Mouse (Mus musculus): ENCODE measurements around the gene Cnga3.

The Cnga3 gene

DNA sequence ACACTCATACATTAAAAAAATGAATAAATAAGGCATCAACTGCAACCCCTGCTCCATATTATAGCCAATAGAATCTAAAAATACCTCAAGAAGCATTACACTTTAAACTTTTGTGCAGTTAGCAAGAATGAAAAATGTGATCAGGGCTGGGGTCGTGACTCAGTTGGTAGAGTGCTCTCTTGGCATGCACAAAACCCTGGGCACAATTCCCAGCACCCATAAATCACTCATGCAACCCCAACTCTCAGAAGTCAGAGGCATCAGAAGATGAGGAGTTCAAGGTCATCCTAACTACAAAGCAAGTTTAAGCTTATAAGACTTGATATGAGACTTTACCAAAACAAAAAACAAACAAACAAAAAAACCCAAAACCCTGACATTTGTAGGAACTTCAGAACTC is 73.5 kb downstream of the Cnga3 start:
- no peak for DNase-seq

DNA sequence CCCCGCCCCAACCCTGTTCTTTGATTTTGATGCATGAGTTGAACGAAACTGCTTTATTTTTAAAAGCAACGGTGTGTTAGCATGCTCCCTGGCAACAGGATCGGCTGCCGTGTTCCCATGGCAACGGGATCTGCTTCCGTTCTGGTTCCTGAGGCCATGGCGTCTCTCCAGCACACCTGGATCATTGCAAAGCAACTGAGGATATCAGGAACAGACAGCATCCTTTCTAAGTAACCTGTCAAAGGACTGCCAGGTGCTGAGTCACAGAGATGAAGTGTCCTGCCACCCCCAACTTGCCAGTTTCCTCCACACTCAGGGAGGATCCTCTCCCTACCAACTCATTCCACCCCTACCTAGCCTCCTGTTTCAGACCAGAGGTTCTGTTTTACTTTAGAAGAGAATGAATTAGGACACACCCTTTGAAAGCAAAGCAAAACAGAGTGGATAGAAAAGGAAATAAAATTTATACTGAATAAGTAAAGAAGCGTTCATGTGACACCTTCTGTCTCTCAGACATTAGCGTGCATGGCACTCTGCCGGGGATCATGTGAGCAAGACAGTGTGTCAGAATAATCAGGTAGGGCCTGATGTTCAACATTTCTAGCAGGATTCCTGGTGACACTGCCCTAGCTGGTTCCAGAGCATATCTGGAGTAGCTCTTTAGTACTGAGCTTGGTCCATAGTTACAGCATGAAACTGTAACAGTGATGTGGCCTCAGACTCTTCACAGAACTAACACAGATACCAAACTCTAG is 74.1 kb downstream of the Cnga3 start:
- DNase-seq, result no peak

DNA sequence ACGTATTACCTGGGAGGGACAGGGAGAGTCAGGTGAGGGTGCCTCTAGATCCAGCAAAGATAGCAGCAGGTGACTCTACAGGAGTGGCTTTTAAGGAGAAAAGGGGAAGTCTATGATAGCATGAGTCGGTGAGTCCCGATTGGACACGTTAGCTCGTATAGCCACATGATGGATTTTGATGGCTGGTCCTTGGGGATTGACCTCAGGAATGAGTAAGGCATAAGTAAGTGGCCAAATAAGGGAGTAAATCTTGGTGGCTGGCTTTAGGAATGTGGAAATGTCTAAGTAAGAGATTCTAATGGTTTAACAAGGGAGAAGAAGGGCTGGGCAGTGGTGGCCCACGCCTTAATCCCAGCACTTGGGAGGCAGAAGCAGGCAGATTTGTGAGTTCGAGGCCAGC is 74.7 kb downstream of the Cnga3 start:
- DNase-seq, result no peak

DNA sequence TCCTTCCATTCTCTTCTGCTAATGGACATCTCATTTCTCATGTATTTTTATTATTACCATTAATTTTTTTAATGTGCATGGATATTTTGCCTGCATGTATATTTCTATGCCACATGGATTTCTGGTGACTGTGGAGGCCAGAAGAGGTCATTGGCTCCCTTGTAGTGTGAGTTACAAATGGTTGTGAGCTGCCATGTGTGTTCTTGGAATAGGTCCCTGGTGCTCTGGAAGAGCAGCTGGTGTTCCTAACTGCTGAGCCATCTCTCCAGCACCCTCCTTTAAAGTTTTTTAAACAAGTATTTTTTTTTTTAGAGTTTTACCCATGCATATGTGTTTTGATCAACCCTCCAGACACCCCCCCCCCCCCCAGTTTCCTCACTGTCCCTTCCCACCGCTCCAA is 82.2 kb downstream of the Cnga3 start:
- no peak for DNase-seq

DNA sequence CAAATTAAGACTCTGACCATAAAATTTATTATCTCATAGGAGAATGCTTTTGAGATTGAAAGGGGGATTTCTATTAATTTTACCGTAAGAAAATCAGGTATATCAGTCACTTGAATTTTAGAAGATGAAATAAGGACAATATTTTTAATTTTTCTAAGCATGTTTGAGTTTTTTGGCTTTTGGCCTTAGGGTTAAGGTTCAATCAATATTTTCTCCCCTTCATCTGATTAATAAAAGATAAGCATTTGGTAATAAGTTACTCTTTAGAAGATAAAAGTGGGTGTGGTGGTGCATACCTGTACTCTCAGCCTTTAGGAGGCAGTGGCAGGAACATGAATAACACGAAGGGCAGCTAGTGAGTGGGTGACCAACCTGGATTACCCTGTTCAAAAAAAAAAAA is 84.7 kb downstream of the Cnga3 start:
- no peak for DNase-seq

DNA sequence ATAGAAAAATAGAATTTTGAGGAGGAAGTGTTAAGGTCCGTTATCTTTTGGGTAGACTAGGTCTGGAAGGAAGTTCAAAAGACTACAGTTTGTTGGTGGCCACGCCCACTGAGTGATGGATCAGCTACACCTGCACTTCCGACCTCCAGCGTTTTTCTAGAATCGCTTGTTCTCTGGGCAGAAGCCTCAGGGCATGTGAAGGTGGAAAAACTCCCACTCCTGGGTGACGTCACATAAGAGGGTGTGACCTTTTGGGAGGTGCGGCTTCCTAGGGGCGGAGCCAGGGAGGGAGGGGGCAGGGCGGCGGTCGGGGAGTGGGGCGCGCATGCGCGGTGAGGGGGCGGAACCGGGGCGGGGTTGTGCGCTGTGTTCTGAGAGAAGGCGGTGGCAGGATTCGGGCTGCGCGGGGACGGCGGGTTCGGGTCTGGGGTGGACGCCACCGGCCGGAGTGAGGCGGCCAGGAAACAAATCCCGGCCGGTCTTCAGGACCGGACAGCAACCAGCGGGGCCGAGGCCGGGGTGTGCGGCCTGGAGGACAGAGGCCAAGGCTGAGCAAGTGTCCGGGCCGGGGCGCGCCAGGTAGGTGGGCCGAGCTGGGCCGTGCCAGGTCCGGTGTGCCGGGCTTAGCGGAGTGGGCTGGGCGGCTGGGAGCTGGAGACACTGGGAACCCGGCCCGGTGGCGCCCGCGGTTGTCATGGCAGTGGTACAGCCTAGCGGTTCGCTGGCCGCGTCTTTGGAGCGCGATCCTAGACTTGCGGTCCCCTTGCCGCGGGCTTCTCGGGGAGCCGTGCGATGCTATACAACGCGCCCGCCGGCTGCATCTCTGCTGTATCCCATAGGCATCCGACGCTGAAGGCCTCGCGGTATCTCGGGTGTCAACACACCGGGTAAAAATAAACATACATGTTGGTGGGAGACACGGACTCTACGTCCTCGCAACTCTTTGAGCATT is 85.6 kb downstream of the Cnga3 start, which contains the start of gene Inpp4a:
TSS of gene Inpp4a (plus strand) at position 326 of the 952 bp plus-strand sequence.
- DNase-seq, result peak; percentile 98

DNA sequence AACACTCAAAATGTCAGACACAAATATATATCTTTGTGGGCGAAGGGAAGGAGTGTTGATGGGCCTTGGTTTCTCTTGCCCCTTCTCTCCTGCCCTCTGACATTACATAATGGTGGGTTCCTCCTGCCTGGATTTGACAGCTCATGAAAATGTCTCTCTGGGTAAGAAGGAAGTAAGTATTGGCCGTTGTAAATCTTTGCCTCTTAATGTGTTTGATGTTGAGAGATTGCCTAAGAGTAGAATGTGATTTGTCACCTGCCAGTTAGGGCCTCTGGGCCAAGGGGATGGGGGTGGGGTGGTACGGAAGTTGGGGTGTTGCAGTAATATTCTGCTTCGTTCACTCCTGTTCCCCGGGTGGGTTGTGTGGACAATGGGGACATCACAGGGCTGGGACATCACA is 86.4 kb downstream of the Cnga3 start:
- DNase-seq, result peak; percentile 54

DNA sequence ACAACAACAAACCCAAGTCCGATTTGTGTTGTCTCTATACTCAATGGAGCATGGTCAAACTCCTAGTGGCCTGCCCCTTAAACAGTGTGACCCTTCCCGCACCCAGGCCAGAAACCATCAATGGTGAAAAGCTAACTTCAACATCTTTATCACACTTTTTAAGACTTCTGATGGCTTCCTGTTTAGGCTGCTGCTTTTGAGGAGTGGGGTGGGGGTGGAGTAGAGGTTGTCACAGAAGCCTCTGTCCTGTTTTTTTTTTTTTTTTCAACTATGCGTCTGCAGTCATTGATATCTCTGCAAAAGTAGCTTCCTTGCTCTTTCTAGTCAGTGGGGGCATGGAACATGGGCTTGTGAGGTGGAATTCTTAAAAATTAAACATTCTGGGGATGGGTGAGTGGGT is 88.6 kb downstream of the Cnga3 start:
- DNase-seq, result no peak

DNA sequence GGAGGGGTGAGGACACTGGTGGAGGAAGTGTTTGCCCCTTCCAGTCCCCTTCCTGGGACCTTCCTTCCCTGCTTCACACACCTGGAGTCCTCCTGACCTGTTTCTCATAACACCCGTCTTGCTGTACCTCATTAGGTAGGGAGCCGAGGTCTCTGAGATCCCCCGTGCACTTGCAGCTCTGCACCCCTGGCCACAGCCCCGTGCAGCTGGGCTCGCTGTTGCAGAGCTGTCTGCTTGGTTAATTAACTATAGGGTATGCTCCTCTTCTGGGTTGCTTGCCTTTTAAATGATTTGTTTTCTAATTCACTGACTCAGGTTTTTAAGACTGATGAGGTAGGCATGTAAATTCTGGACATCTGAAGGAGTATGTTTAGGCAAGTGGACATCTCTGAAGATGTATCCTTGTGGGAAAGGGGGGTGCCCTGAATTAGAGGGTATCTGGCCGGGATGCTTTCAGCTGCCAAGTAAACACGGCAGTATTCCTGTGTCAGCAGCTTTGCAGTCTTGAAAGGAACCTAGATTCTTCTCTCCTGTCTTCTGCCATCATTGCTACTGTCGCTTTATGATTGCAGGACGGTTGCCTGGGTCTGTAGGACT is 91.6 kb downstream of the Cnga3 start:
- DNase-seq, result no peak

DNA sequence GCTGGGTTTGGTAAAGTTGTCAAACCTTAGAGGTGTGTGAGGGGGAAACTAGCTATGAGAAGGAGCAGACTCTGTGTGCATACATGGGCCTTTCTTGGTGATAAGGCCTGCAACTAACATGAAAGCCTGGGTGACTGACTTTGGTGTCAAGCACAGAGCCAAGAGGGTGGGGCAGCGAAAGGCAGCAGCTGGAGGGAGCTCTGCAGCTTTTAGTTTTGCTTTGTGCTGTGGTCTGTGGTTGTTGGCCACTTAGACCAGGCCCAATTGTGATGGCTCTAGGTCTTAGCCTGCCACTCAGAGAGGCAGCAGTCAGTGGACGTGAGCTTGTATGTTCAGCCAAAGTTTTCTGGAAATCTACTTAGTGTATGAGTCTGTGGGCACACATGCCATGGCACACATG is 93.4 kb downstream of the Cnga3 start:
- no peak for DNase-seq

DNA sequence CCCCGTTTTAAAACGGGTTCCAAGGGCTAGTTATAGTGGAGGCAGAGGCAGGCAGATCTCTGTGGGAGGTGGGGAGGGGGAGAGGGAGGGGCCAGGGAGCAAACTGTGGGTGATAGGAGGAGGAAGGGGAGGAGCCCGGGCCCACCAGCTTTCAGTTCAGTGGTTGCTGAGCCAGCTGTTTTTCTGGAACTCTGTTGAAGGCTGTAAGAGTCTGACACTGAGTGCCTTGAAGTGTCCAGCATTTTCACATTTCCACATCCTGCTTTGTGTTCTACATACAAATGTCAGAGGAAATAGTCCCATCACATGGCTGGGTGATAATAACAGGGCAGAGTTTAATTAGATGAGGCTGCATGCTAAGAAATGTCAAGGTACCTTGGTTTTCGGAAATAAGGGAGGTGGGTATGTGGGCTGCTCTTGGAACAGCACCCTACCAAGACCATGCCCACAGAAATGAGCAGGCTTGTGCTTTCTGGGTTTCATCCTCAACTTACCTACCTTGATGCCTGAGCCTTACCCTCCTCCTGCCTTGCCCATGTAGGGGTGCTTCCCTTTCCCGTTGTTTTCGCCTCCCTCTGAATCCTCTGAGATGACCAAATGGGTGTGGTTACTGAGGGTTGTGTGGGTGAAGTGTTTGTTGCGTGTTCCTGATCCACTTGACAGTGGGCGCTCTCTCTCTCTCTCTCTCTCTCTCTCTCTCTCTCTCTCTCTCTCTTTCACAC is 93.9 kb downstream of the Cnga3 start:
- no peak for DNase-seq

DNA sequence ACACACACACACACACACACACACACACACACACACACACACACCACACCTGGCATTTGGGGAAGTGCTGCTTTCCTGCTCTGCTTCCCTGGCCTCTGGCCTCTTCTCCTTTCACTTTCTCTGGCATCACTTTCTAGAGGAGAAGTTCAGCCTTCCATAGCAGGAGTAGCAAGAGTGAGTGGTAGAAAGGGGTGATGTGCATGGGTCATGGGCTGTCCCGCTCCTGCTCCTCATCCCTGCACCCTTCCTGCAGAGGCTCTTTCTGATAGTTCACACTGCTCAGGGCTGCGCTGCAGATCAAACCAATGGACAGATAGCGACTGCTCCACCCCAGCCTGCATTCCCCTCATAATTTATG is 94.5 kb downstream of the Cnga3 start:
- DNase-seq, result no peak

DNA sequence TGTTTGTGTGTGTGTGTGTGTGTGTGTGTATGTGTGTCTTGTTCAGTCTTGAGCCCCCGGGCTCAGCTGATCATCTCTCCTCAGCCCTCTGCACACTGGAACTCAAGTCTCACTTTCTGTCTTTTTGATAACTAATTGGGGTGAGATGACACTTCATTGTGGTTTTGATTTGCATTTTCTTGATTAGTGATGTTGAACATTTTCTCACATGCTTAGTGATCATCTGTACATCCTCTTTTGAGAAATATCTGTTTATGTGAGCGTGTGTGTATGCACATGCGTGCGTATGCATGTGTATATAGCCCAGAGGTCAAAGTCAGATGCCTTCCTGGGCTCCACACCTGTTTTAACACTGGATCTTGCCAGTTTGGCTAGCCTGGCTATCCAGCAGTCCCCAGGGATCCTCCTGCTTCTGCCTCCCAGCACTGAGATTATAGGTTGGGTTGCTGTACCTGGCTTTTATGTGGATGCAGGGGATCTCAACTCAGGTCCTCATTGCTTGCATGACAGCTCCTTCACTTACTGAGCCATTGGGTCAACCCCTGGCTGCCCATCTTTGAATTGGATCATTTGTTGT is 95.8 kb downstream of the Cnga3 start:
- DNase-seq, result no peak
